Mouse (Mus musculus) myocyte (in vitro differentiated cells): ENCODE results near the gene Pitpna.

Experiments used
- CEBPB ChIP-seq: IDR thresholded peaks from 2 replicates; pipeline ENCODE4 v1.6.1; 2011; ENCODE audit warnings: mild to moderate bottlenecking, moderate library complexity; ENCODE audit not compliant: poor library complexity, insufficient read depth, severe bottlenecking
- E2F4 ChIP-seq: IDR thresholded peaks from one replicate; pipeline ENCODE4 v1.6.1; 2011; ENCODE audit warnings: mild to moderate bottlenecking, control low read depth, moderate library complexity; ENCODE audit not compliant: insufficient read depth
- POLR2A ChIP-seq: IDR thresholded peaks from one replicate; pipeline ENCODE4 v1.6.1; 2011; ENCODE audit warnings: low read depth, mild to moderate bottlenecking, control low read depth, moderate library complexity; ENCODE audit not compliant: insufficient read length
- POLR2AphosphoS2 ChIP-seq: IDR thresholded peaks from one replicate; pipeline ENCODE4 v1.6.1; 2011; ENCODE audit warnings: low read depth, control low read depth; ENCODE audit not compliant: insufficient read length
- REST ChIP-seq: IDR thresholded peaks from one replicate; pipeline ENCODE4 v1.6.1; 2011; ENCODE audit warnings: mild to moderate bottlenecking, control low read depth, moderate library complexity; ENCODE audit not compliant: insufficient read depth, insufficient read length
- SRF ChIP-seq: IDR thresholded peaks from one replicate; pipeline ENCODE4 v1.6.1; 2011; ENCODE audit warnings: low read depth; ENCODE audit not compliant: control insufficient read depth, insufficient read length

- no peak for TF ChIP-seq CEBPB
- no peak for TF ChIP-seq POLR2A
- TF ChIP-seq E2F4: no peak
- no peak for TF ChIP-seq SRF
- TF ChIP-seq POLR2AphosphoS2: no peak
- TF ChIP-seq REST: no peak
Measured at GRCm38 (mm10) chr11:75544713-75545112, 43.2 kb upstream of the Pitpna start.
